Mouse (Mus musculus): ENCODE data around the gene Veph1. TPM values are rescaled to one million over a fixed set of nuclear protein-coding genes. Genes with fewer than 3 reads are reported as not detected.

Gene Veph1
- total RNA-seq, 1 experiment = 0.67 TPM

DNA sequence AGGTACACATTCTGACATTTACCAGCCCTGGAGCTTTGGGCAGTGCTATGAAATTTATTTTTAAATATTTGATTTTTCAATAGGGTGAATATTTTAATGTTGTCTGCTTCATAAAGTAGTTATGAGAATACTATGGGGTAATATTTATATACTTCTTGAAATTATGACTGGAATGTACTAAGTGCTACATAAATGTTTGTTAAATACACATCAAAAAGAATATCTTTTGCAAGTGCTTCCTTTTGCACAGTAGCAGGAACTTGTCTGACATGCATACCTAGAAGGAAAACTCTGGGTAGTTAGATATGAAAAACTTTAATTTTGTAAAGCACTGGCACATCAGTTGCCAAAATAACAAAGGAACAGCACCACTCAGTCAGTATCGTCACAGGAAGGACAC is 13.9 kb upstream of the Veph1 start:
- in situ Hi-C loops (cut with MboI; ENCODE audit: low sequenced_read_pairs in 2 of 2, unreplicated experiment in 2 of 2) = no loop called here
- no peak for DNase-seq (ENCODE audit: low read depth, low spot score)

DNA sequence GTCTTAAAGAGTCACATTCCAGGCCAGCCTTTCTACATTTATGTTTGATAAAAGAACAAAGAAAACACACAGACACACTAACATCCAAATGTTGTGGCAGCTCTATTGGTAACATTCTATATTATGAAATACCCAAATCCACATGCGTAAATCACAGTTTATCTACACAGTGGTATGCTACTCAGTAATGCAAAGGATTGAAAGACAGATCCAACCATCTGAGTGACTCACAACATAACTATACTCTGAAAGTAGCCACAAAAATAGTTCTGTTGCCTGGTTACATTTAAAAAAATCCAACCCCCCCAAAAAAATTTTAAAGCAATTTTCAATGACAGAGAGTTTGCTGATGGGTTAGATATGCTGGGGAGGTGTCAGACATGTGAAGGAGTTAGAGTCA is 12.9 kb upstream of the Veph1 start:
- in situ Hi-C loops (cut with MboI; ENCODE audit: low sequenced_read_pairs in 2 of 2, unreplicated experiment in 2 of 2) = no loop called here
- no peaks in the 10 kb centered on the region for H3K9me3 ChIP-seq (ENCODE audit: control insufficient read depth, insufficient read depth, low read depth, low read length)
- no peak overlapping the region for H3K4me3 ChIP-seq (ENCODE audit: insufficient read depth in 1 of 2, low read depth in 1 of 2, low read length in 2 of 2, poor library complexity in 1 of 2, severe bottlenecking in 1 of 2)
- no peaks in the 10 kb centered on the region for H3K4me1 ChIP-seq (ENCODE audit: control insufficient read depth in 2 of 2, insufficient read depth in 2 of 2, low read length in 2 of 2, poor library complexity in 1 of 2)
- no peak overlapping the region for H3K27ac ChIP-seq (ENCODE audit: insufficient read depth, low read depth, low read length, poor library complexity, severe bottlenecking)
- no peak for DNase-seq (ENCODE audit: low read depth, low spot score)
- H3K36me3 ChIP-seq (ENCODE audit: control insufficient read depth, insufficient read depth, low read length, poor library complexity, severe bottlenecking) = no peaks in the 10 kb centered on the region
- TF ChIP-seq CHD2 (IDR thresholded peaks at IDR 0.05; ENCODE audit: low read depth, low read length) = no peak
- TF ChIP-seq MAFK (IDR thresholded peaks at IDR 0.05; ENCODE audit: insufficient read depth, low read depth, low read length) = no peak
- TF ChIP-seq HCFC1 (IDR thresholded peaks at IDR 0.05; ENCODE audit: borderline replicate concordance, insufficient read depth, low read length) = no peak
- TF ChIP-seq ZC3H11A (IDR thresholded peaks at IDR 0.05; ENCODE audit: borderline replicate concordance, low read depth, low read length) = no peak
- TF ChIP-seq ZNF384 (IDR thresholded peaks at IDR 0.05; ENCODE audit: low read depth, low read length) = no peak
- no peak overlapping the region for H3K9ac ChIP-seq (ENCODE audit: insufficient read depth, low read depth, low read length, poor library complexity, severe bottlenecking)

More for the DNA sequence above, 13.9 kb upstream of the Veph1 start:
- no peak overlapping the region for H3K4me3 ChIP-seq (ENCODE audit: insufficient read depth in 1 of 2, low read depth in 1 of 2, low read length in 2 of 2, poor library complexity in 1 of 2, severe bottlenecking in 1 of 2)
- no peak overlapping the region for H3K9ac ChIP-seq (ENCODE audit: insufficient read depth, low read depth, low read length, poor library complexity, severe bottlenecking)
- no peak overlapping the region for H3K27ac ChIP-seq (ENCODE audit: insufficient read depth, low read depth, low read length, poor library complexity, severe bottlenecking)
- H3K9me3 ChIP-seq (ENCODE audit: control insufficient read depth, insufficient read depth, low read depth, low read length) = 0 out of 2 replicates have a peak, but pooled peaks cover 1% of the 10 kb centered on the region
- TF ChIP-seq ZNF384 (IDR thresholded peaks at IDR 0.05; ENCODE audit: low read depth, low read length) (no peak), HCFC1 (IDR thresholded peaks at IDR 0.05; ENCODE audit: borderline replicate concordance, insufficient read depth, low read length) (no peak), MAFK (IDR thresholded peaks at IDR 0.05; ENCODE audit: insufficient read depth, low read depth, low read length) (no peak), ZC3H11A (IDR thresholded peaks at IDR 0.05; ENCODE audit: borderline replicate concordance, low read depth, low read length) (no peak), CHD2 (IDR thresholded peaks at IDR 0.05; ENCODE audit: low read depth, low read length) (no peak)
- no peaks in the 10 kb centered on the region for H3K36me3 ChIP-seq (ENCODE audit: control insufficient read depth, insufficient read depth, low read length, poor library complexity, severe bottlenecking)
- H3K4me1 ChIP-seq (ENCODE audit: control insufficient read depth in 2 of 2, insufficient read depth in 2 of 2, low read length in 2 of 2, poor library complexity in 1 of 2) = no peaks in the 10 kb centered on the region

DNA sequence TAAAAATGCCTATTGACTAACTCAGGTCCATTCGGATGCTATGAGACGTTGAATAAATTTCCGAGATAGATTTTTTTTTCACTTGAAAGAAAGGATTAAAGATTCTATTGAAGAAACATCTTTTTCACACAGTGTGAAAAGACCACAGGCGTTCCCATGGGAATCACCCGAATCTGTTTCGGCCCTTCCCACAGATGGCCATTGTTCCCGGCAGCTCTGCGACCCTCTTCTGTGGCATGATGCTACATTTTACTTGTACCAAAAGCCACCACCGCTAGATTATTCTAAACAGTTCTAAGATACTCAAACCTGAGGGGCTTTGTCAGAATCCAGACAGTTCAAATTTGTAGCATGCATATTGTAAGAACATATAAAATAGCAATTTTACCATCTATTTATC is 1.4 kb downstream of the Veph1 start:
- no peaks in the 10 kb centered on the region for H3K9me3 ChIP-seq (ENCODE audit: control insufficient read depth, insufficient read depth, low read depth, low read length)
- no peak overlapping the region for H3K4me3 ChIP-seq (ENCODE audit: insufficient read depth in 1 of 2, low read depth in 1 of 2, low read length in 2 of 2, poor library complexity in 1 of 2, severe bottlenecking in 1 of 2)
- in situ Hi-C loops (cut with MboI; ENCODE audit: low sequenced_read_pairs in 2 of 2, unreplicated experiment in 2 of 2) = no loop called here
- H3K36me3 ChIP-seq (ENCODE audit: control insufficient read depth, insufficient read depth, low read length, poor library complexity, severe bottlenecking) = no peaks in the 10 kb centered on the region
- no peaks in the 10 kb centered on the region; a peak in 2 of 4 replicates for H3K4me1 ChIP-seq (ENCODE audit: control insufficient read depth in 2 of 2, insufficient read depth in 2 of 2, low read length in 2 of 2, poor library complexity in 1 of 2)
- TF ChIP-seq CHD2 (IDR thresholded peaks at IDR 0.05; ENCODE audit: low read depth, low read length) (no peak), ZC3H11A (IDR thresholded peaks at IDR 0.05; ENCODE audit: borderline replicate concordance, low read depth, low read length) (no peak), ZNF384 (IDR thresholded peaks at IDR 0.05; ENCODE audit: low read depth, low read length) (no peak), MAFK (IDR thresholded peaks at IDR 0.05; ENCODE audit: insufficient read depth, low read depth, low read length) (no peak), HCFC1 (IDR thresholded peaks at IDR 0.05; ENCODE audit: borderline replicate concordance, insufficient read depth, low read length) (no peak)
- no peak overlapping the region for H3K9ac ChIP-seq (ENCODE audit: insufficient read depth, low read depth, low read length, poor library complexity, severe bottlenecking)
- H3K27ac ChIP-seq (ENCODE audit: insufficient read depth, low read depth, low read length, poor library complexity, severe bottlenecking) = no peak overlapping the region
- DNase-seq (ENCODE audit: low read depth, low spot score) = no peak

GRCm38 (mm10) chr3:66294729-66295128 is 1.9 kb downstream of the Veph1 start:
- H3K9ac ChIP-seq (ENCODE audit: insufficient read depth, low read depth, low read length, poor library complexity, severe bottlenecking) = no peak overlapping the region
- no peak overlapping the region for H3K4me3 ChIP-seq (ENCODE audit: insufficient read depth in 1 of 2, low read depth in 1 of 2, low read length in 2 of 2, poor library complexity in 1 of 2, severe bottlenecking in 1 of 2)
- no peaks in the 10 kb centered on the region for H3K36me3 ChIP-seq (ENCODE audit: control insufficient read depth, insufficient read depth, low read length, poor library complexity, severe bottlenecking)
- no peak for DNase-seq (ENCODE audit: low read depth, low spot score)
- H3K9me3 ChIP-seq (ENCODE audit: control insufficient read depth, insufficient read depth, low read depth, low read length) = no peaks in the 10 kb centered on the region
- no peak overlapping the region for H3K27ac ChIP-seq (ENCODE audit: insufficient read depth, low read depth, low read length, poor library complexity, severe bottlenecking)
- in situ Hi-C loops (cut with MboI; ENCODE audit: low sequenced_read_pairs in 2 of 2, unreplicated experiment in 2 of 2) = no loop called here
- TF ChIP-seq ZC3H11A (IDR thresholded peaks at IDR 0.05; ENCODE audit: borderline replicate concordance, low read depth, low read length) = no peak
- no peak for TF ChIP-seq MAFK (IDR thresholded peaks at IDR 0.05; ENCODE audit: insufficient read depth, low read depth, low read length)
- no peak for TF ChIP-seq ZNF384 (IDR thresholded peaks at IDR 0.05; ENCODE audit: low read depth, low read length)
- TF ChIP-seq CHD2 (IDR thresholded peaks at IDR 0.05; ENCODE audit: low read depth, low read length) = no peak
- no peak for TF ChIP-seq HCFC1 (IDR thresholded peaks at IDR 0.05; ENCODE audit: borderline replicate concordance, insufficient read depth, low read length)
- no peaks in the 10 kb centered on the region; a peak in 2 of 4 replicates for H3K4me1 ChIP-seq (ENCODE audit: control insufficient read depth in 2 of 2, insufficient read depth in 2 of 2, low read length in 2 of 2, poor library complexity in 1 of 2)
